10 mouse cellular contexts compared by ENCODE assay signal in genomic region chr4:109238428-109239268, GRCm38 (mm10). TPM values are rescaled to one million over a fixed set of nuclear protein-coding genes. Genes with fewer than 3 reads are reported as not detected.
A peak's percentile ranks its signal among the peaks of the same experiment; 100 is the strongest.
DNase-seq lines count a peak whose midpoint lies in the region; ATAC-seq and TF ChIP-seq lines count a peak whose summit lies in the region.
"Had no signal": no experiment of that assay in that cellular context is flagged by ENCODE, and none has a peak within 500 bp of the region (broad histone marks: within the 10 kb centered on the region; RNA-seq: fewer than 3 reads in every experiment).

No protein-coding gene starts in this region.

- no peak for TF ChIP-seq CTCF in hindbrain, postnatal 0 days (IDR thresholded peaks at IDR 0.05; ENCODE audit: low read depth)
- no peak for TF ChIP-seq CTCF in gastrocnemius, adult 2 months (IDR thresholded peaks at IDR 0.05)

- DNase-seq in hindbrain, postnatal 0 days (ENCODE audit: low spot score), result peak; percentile 32
- DNase-seq in adrenal gland, adult 2 months, result peak; percentile 77
- DNase-seq in gastrocnemius, adult 2 months, result peak; percentile 58
- DNase-seq in left cerebral cortex, adult 9 months (ENCODE audit: low spot score in 2 of 2), result peak; percentile 14 to 41
- DNase-seq in spleen, postnatal 10 days (ENCODE audit: low spot score in 2 of 2), result no peak
- no peak for DNase-seq in lung, postnatal 4 days
- DNase-seq in hindbrain, embryonic 11.5 days (ENCODE audit: low spot score), result no peak
- DNase-seq: liver, embryonic 13.5 days had no signal

- no peak overlapping the region for H3K27ac ChIP-seq in hindbrain, postnatal 0 days
- H3K27ac ChIP-seq in hindbrain, embryonic 13.5 days, result no peak overlapping the region
- H3K27ac ChIP-seq in gastrocnemius, adult 2 months, result peak overlapping the region; percentile 55
- no peak overlapping the region for H3K27ac ChIP-seq in hindbrain, embryonic 11.5 days (ENCODE audit: low read depth, low read length)
- H3K27ac ChIP-seq: liver, embryonic 13.5 days had no signal

- H3K27me3 ChIP-seq in hindbrain, postnatal 0 days (ENCODE audit: insufficient read depth, low read length), result no peaks in the 10 kb centered on the region
- no peaks in the 10 kb centered on the region for H3K27me3 ChIP-seq in hindbrain, embryonic 13.5 days
- no peaks in the 10 kb centered on the region for H3K27me3 ChIP-seq in hindbrain, embryonic 11.5 days (ENCODE audit: control insufficient read depth, insufficient read depth, low read length)
- H3K27me3 ChIP-seq: liver, embryonic 13.5 days; Patski had no signal

- intact Hi-C loops in gastrocnemius, adult 2 months (cut with DNase I), result no loop called here

- no peak for ATAC-seq in hindbrain, postnatal 0 days
- ATAC-seq in hindbrain, embryonic 13.5 days (ENCODE audit: low FRiP score), result no peak
- no peak for ATAC-seq in hindbrain, embryonic 11.5 days (ENCODE audit: low FRiP score)
- ATAC-seq: Patski had no signal

- WGBS in hindbrain, postnatal 0 days, result 64% methylated on average over 24 of the region's 24 CpGs
- WGBS in hindbrain, embryonic 13.5 days, result 75% methylated on average over 24 of the region's 24 CpGs
- 84% methylated on average over 24 of the region's 24 CpGs for WGBS in hindbrain, embryonic 11.5 days

- H3K4me1 ChIP-seq in hindbrain, postnatal 0 days (ENCODE audit: insufficient read depth, low read length), result peaks cover 5% of the 10 kb centered on the region
- peaks cover 46% of the 10 kb centered on the region for H3K4me1 ChIP-seq in hindbrain, embryonic 13.5 days (replicated peaks)
- H3K4me1 ChIP-seq in hindbrain, embryonic 11.5 days (replicated peaks; ENCODE audit: control insufficient read depth, insufficient read depth, low read length), result no peaks in the 10 kb centered on the region
- H3K4me1 ChIP-seq: liver, embryonic 13.5 days had no signal

- no peak overlapping the region for H3K9ac ChIP-seq in hindbrain, postnatal 0 days (replicated peaks; ENCODE audit: low read length)
- H3K9ac ChIP-seq in hindbrain, embryonic 13.5 days, result no peak overlapping the region
- H3K9ac ChIP-seq in hindbrain, embryonic 11.5 days (ENCODE audit: low read depth, low read length), result no peak overlapping the region
- H3K9ac ChIP-seq: liver, embryonic 13.5 days had no signal

- no peaks in the 10 kb centered on the region for H3K9me3 ChIP-seq in hindbrain, postnatal 0 days (ENCODE audit: low read length)
- no peaks in the 10 kb centered on the region; the same call in 1 of the 2 replicates for H3K9me3 ChIP-seq in hindbrain, embryonic 13.5 days
- H3K9me3 ChIP-seq in hindbrain, embryonic 11.5 days (ENCODE audit: control insufficient read depth, low read length), result no peaks in the 10 kb centered on the region
- H3K9me3 ChIP-seq: liver, embryonic 13.5 days had no signal

- no peaks in the 10 kb centered on the region for H3K36me3 ChIP-seq in hindbrain, postnatal 0 days (ENCODE audit: insufficient read depth, low read length)
- H3K36me3 ChIP-seq in hindbrain, embryonic 13.5 days, result no peaks in the 10 kb centered on the region
- no peaks in the 10 kb centered on the region for H3K36me3 ChIP-seq in hindbrain, embryonic 11.5 days (ENCODE audit: control insufficient read depth, insufficient read depth, low read length)
- H3K36me3 ChIP-seq: liver, embryonic 13.5 days had no signal

- no peak overlapping the region for H3K4me2 ChIP-seq in hindbrain, postnatal 0 days (ENCODE audit: low read depth, low read length)
- no peak overlapping the region for H3K4me2 ChIP-seq in hindbrain, embryonic 13.5 days
- no peak overlapping the region for H3K4me2 ChIP-seq in hindbrain, embryonic 11.5 days (replicated peaks; ENCODE audit: low read depth, low read length)
- H3K4me2 ChIP-seq: liver, embryonic 13.5 days had no signal

- H3K4me3 ChIP-seq in hindbrain, postnatal 0 days (ENCODE audit: low read length), result no peak overlapping the region
- H3K4me3 ChIP-seq in hindbrain, embryonic 13.5 days, result no peak overlapping the region
- H3K4me3 ChIP-seq in gastrocnemius, adult 2 months, result no peak overlapping the region
- no peak overlapping the region for H3K4me3 ChIP-seq in hindbrain, embryonic 11.5 days (ENCODE audit: low read depth, low read length)
- H3K4me3 ChIP-seq: liver, embryonic 13.5 days had no signal

RNA-seq across cellular contexts. Expression of gene Calr4, which starts 4.4 kb away (rescaled TPM):
- total RNA-seq in hindbrain, postnatal 0 days (2014; rRNA removed), result 0.54 and 1.0 TPM in 2 replicates
- 1.6 TPM in 2 replicates for polyA plus RNA-seq in hindbrain, postnatal 0 days (2015; fragmentation: Nextera tagmentation; extraction: Ambion mirVana)
- polyA plus RNA-seq in hindbrain, embryonic 13.5 days (2015; fragmentation: Nextera tagmentation; extraction: Ambion mirVana), result 2.1 and 2.2 TPM in 2 replicates
- 1 to 10 TPM in 1 of 2 experiments, under 1 TPM in 1; 0.24 to 1.5 TPM for total RNA-seq in adrenal gland, adult 2 months (2021)
- polyA plus RNA-seq in adrenal gland, adult 2 months (2012; rRNA removed), result not detected in 2 replicates
- total RNA-seq in gastrocnemius, adult 2 months (2021), result under 1 TPM in 1 of 2 experiments, not detected in 1; 0.15 TPM
- 0.09 and 0.54 TPM in 2 replicates for polyA plus RNA-seq in hindbrain, embryonic 11.5 days (2014; fragmentation: Nextera tagmentation; extraction: Ambion mirVana)
- polyA plus RNA-seq: liver, embryonic 13.5 days; Patski had no signal

RNA-seq across cellular contexts. Expression of gene Osbpl9, which starts 36.6 kb away (rescaled TPM):
- 59.3 and 65.3 TPM in 2 replicates for total RNA-seq in hindbrain, postnatal 0 days (2014; rRNA removed)
- 59.0 and 64.3 TPM in 2 replicates for polyA plus RNA-seq in hindbrain, postnatal 0 days (2015; fragmentation: Nextera tagmentation; extraction: Ambion mirVana)
- 90.1 and 92.1 TPM in 2 replicates for polyA plus RNA-seq in hindbrain, embryonic 13.5 days (2015; fragmentation: Nextera tagmentation; extraction: Ambion mirVana)
- total RNA-seq in adrenal gland, adult 2 months (2021), result 100 to 1,000 TPM; 112 to 168 TPM
- polyA plus RNA-seq in adrenal gland, adult 2 months (2012; rRNA removed), result 63.2 and 68.5 TPM in 2 replicates
- total RNA-seq in gastrocnemius, adult 2 months (2021), result 100 to 1,000 TPM in 1 of 2 experiments, 10 to 100 TPM in 1; 91.5 to 112 TPM
- 77.3 and 84.3 TPM in 2 replicates for polyA plus RNA-seq in hindbrain, embryonic 11.5 days (2014; fragmentation: Nextera tagmentation; extraction: Ambion mirVana)

RNA-seq across cellular contexts. Expression of gene Eps15, which starts 41.4 kb away (rescaled TPM):
- 68.8 and 73.0 TPM in 2 replicates for total RNA-seq in hindbrain, postnatal 0 days (2014; rRNA removed)
- polyA plus RNA-seq in hindbrain, postnatal 0 days (2015; fragmentation: Nextera tagmentation; extraction: Ambion mirVana), result 57.4 and 58.1 TPM in 2 replicates
- 68.8 and 69.1 TPM in 2 replicates for polyA plus RNA-seq in hindbrain, embryonic 13.5 days (2015; fragmentation: Nextera tagmentation; extraction: Ambion mirVana)
- total RNA-seq in adrenal gland, adult 2 months (2021), result 10 to 100 TPM; 76.6 to 77.6 TPM
- 3.3 and 3.4 TPM in 2 replicates for polyA plus RNA-seq in adrenal gland, adult 2 months (2012; rRNA removed)
- 10 to 100 TPM; 67.6 to 83.7 TPM for total RNA-seq in gastrocnemius, adult 2 months (2021)
- polyA plus RNA-seq in hindbrain, embryonic 11.5 days (2014; fragmentation: Nextera tagmentation; extraction: Ambion mirVana), result 53.6 and 57.6 TPM in 2 replicates

Comparison
In these comparisons a context has a peak if more than half of its experiments do, and no peak if none do; other contexts are left out.
1. DNase-seq: peak in hindbrain, postnatal 0 days (single experiment), adrenal gland, adult 2 months (single experiment), gastrocnemius, adult 2 months (single experiment) and left cerebral cortex, adult 9 months (2 of 2); none in spleen, postnatal 10 days (0 of 2), lung, postnatal 4 days (0 of 2) and hindbrain, embryonic 11.5 days (single experiment).
2. RNA of gene Eps15, which starts 41.4 kb away (polyA plus RNA-seq): 68.8 to 69.1 TPM in hindbrain, embryonic 13.5 days, 57.4 to 58.1 TPM in hindbrain, postnatal 0 days and 53.6 to 57.6 TPM in hindbrain, embryonic 11.5 days; 3.3 to 3.4 TPM in adrenal gland, adult 2 months; every median in the first group is over 10 times any median in the second.